Mouse (Mus musculus): ENCODE measurements at regions not wholly inside any gene's neighbourhood (a gene's known extent, or its start where the extent isn't known, plus 50 kb on each side); places are given as distances from the start of the nearest gene placed in this dataset.

- H3K4me3 ChIP-seq (ENCODE audit: insufficient read depth, low read length), result no peak overlapping the region
- H3K4me1 ChIP-seq (ENCODE audit: control insufficient read depth, insufficient read depth, low read length), result no peaks in the 10 kb centered on the region
- TF ChIP-seq POLR2A (IDR thresholded peaks at IDR 0.05; ENCODE audit: extremely low read depth, insufficient read depth, low read length) (no peak), CTCF (IDR thresholded peaks at IDR 0.05; ENCODE audit: extremely low read depth, insufficient read depth, low read length) (no peak)
- no peak overlapping the region for H3K27ac ChIP-seq (ENCODE audit: insufficient read depth, low read length)
Measured at GRCm38 (mm10) chr9:91151893-91152292, 210.3 kb upstream of the Zic4 start.

- H3K4me1 ChIP-seq (ENCODE audit: control insufficient read depth, insufficient read depth, low read length), result no peaks in the 10 kb centered on the region
- no peak overlapping the region for H3K4me3 ChIP-seq (ENCODE audit: insufficient read depth, low read length)
- H3K27ac ChIP-seq (ENCODE audit: insufficient read depth, low read length), result no peak overlapping the region
- TF ChIP-seq CTCF (IDR thresholded peaks at IDR 0.05; ENCODE audit: extremely low read depth, insufficient read depth, low read length) (no peak), POLR2A (IDR thresholded peaks at IDR 0.05; ENCODE audit: extremely low read depth, insufficient read depth, low read length) (no peak)
Measured at GRCm38 (mm10) chr9:91159311-91159710, 202.9 kb upstream of the Zic4 start.

- TF ChIP-seq POLR2A (IDR thresholded peaks at IDR 0.05; ENCODE audit: extremely low read depth, insufficient read depth, low read length), result no peak
- TF ChIP-seq CTCF (IDR thresholded peaks at IDR 0.05; ENCODE audit: extremely low read depth, insufficient read depth, low read length), result no peak
- Histone ChIP-seq H3K4me3 (ENCODE audit: insufficient read depth, low read length) (no peak overlapping the region), H3K27ac (ENCODE audit: insufficient read depth, low read length) (no peak overlapping the region), H3K4me1 (ENCODE audit: control insufficient read depth, insufficient read depth, low read length) (no peaks in the 10 kb centered on the region)
Measured at GRCm38 (mm10) chr9:91167871-91168270, 194.3 kb upstream of the Zic4 start.

GRCm38 (mm10) chr9:91193221-91193620 is 169.0 kb upstream of the Zic4 start:
- TF ChIP-seq CTCF (IDR thresholded peaks at IDR 0.05; ENCODE audit: extremely low read depth, insufficient read depth, low read length) (no peak), POLR2A (IDR thresholded peaks at IDR 0.05; ENCODE audit: extremely low read depth, insufficient read depth, low read length) (no peak)
- Histone ChIP-seq H3K4me1 (ENCODE audit: control insufficient read depth, insufficient read depth, low read length) (no peaks in the 10 kb centered on the region), H3K4me3 (ENCODE audit: insufficient read depth, low read length) (no peak overlapping the region), H3K27ac (ENCODE audit: insufficient read depth, low read length) (no peak overlapping the region)

GRCm38 (mm10) chr9:91193954-91194353 is 168.3 kb upstream of the Zic4 start:
- Histone ChIP-seq H3K27ac (ENCODE audit: insufficient read depth, low read length) (no peak overlapping the region), H3K4me3 (ENCODE audit: insufficient read depth, low read length) (no peak overlapping the region), H3K4me1 (ENCODE audit: control insufficient read depth, insufficient read depth, low read length) (no peaks in the 10 kb centered on the region)
- TF ChIP-seq CTCF (IDR thresholded peaks at IDR 0.05; ENCODE audit: extremely low read depth, insufficient read depth, low read length), result no peak
- TF ChIP-seq POLR2A (IDR thresholded peaks at IDR 0.05; ENCODE audit: extremely low read depth, insufficient read depth, low read length), result no peak

GRCm38 (mm10) chr9:91207281-91207680 is 154.9 kb upstream of the Zic4 start:
- TF ChIP-seq POLR2A (IDR thresholded peaks at IDR 0.05; ENCODE audit: extremely low read depth, insufficient read depth, low read length) (no peak), CTCF (IDR thresholded peaks at IDR 0.05; ENCODE audit: extremely low read depth, insufficient read depth, low read length) (no peak)
- no peak overlapping the region for H3K27ac ChIP-seq (ENCODE audit: insufficient read depth, low read length)
- no peaks in the 10 kb centered on the region for H3K4me1 ChIP-seq (ENCODE audit: control insufficient read depth, insufficient read depth, low read length)
- H3K4me3 ChIP-seq (ENCODE audit: insufficient read depth, low read length), result no peak overlapping the region

- Histone ChIP-seq H3K27ac (ENCODE audit: insufficient read depth, low read length) (no peak overlapping the region), H3K4me1 (ENCODE audit: control insufficient read depth, insufficient read depth, low read length) (no peaks in the 10 kb centered on the region), H3K4me3 (ENCODE audit: insufficient read depth, low read length) (no peak overlapping the region)
- TF ChIP-seq POLR2A (IDR thresholded peaks at IDR 0.05; ENCODE audit: extremely low read depth, insufficient read depth, low read length) (no peak), CTCF (IDR thresholded peaks at IDR 0.05; ENCODE audit: extremely low read depth, insufficient read depth, low read length) (no peak)
Measured at GRCm38 (mm10) chr9:91227673-91228440, 134.4 kb upstream of the Zic4 start.

- Histone ChIP-seq H3K27ac (ENCODE audit: insufficient read depth, low read length) (no peak overlapping the region), H3K4me3 (ENCODE audit: insufficient read depth, low read length) (no peak overlapping the region), H3K4me1 (ENCODE audit: control insufficient read depth, insufficient read depth, low read length) (no peaks in the 10 kb centered on the region)
- no peak for TF ChIP-seq CTCF (IDR thresholded peaks at IDR 0.05; ENCODE audit: extremely low read depth, insufficient read depth, low read length)
- TF ChIP-seq POLR2A (IDR thresholded peaks at IDR 0.05; ENCODE audit: extremely low read depth, insufficient read depth, low read length), result no peak
Measured at GRCm38 (mm10) chr9:91228525-91228924, 133.7 kb upstream of the Zic4 start.

- H3K4me1 ChIP-seq (ENCODE audit: control insufficient read depth, insufficient read depth, low read length), result no peaks in the 10 kb centered on the region
- TF ChIP-seq CTCF (IDR thresholded peaks at IDR 0.05; ENCODE audit: extremely low read depth, insufficient read depth, low read length), result no peak
- no peak for TF ChIP-seq POLR2A (IDR thresholded peaks at IDR 0.05; ENCODE audit: extremely low read depth, insufficient read depth, low read length)
Measured at GRCm38 (mm10) chr9:91253886-91254285, 108.3 kb upstream of the Zic4 start.

GRCm38 (mm10) chr9:91291340-91291739 is 70.9 kb upstream of the Zic4 start:
- no peaks in the 10 kb centered on the region for H3K4me1 ChIP-seq (ENCODE audit: control insufficient read depth, insufficient read depth, low read length)
- TF ChIP-seq CTCF (IDR thresholded peaks at IDR 0.05; ENCODE audit: extremely low read depth, insufficient read depth, low read length), result no peak
- no peak overlapping the region for H3K27ac ChIP-seq (ENCODE audit: insufficient read depth, low read length)
- no peak overlapping the region for H3K4me3 ChIP-seq (ENCODE audit: insufficient read depth, low read length)

More at GRCm38 (mm10) chr9:91253886-91254285, 108.3 kb upstream of the Zic4 start:
- H3K27ac ChIP-seq (ENCODE audit: insufficient read depth, low read length), result no peak overlapping the region
- H3K4me3 ChIP-seq (ENCODE audit: insufficient read depth, low read length), result no peak overlapping the region
